Mouse (Mus musculus) fat pad, adult 2 months (tissue): ENCODE measurements around the gene Gba2.
"Not testable (repeated sequence)": the region's sequence is repeated elsewhere in the genome, so short reads cannot be mapped to it uniquely, and the experiment has no call there.

ENCODE experiments used
- DNase-seq: peaks from one replicate; pipeline ENCODE4 v3.0.0-alpha.2; 2011; ENCODE audit warnings: low read depth, low spot score; ENCODE audit errors: extremely low read depth

The Gba2 gene

DNA sequence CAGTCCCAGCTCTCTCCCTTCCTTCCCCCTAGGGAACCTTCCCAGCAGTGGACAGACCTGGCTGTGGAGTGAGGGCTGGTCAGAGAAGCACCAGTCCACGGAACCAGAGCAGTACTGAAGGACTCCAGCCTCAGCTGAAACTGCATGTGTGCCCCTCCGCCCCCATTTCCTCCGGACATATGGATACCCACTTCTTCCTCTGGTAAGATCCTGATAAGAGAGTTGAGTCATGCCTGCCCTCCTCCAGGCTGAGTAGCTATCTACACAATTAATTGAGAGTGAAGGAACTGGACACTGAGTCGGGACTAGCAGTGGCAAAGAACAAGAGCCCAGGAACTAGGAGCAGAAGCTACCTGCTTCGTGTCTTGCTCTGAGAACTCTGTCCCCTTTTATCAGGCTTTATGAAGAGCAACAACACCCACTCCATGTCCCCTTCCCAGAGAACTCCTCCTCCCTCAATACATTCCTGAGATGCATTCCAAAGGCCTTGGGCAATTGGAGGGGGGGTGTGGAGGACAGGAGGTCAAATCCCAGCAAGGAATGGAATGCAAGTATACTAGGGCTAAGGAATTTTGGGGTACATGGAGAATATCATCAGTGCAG lies 20.5 kb downstream of the Gba2 start:
- no peak for DNase-seq

GRCm38 (mm10) chr4:43555926-43556325 lies 22.7 kb downstream of the Gba2 start:
- DNase-seq: no peak

GRCm38 (mm10) chr4:43553891-43554290 lies 24.8 kb downstream of the Gba2 start:
- no peak for DNase-seq

DNA sequence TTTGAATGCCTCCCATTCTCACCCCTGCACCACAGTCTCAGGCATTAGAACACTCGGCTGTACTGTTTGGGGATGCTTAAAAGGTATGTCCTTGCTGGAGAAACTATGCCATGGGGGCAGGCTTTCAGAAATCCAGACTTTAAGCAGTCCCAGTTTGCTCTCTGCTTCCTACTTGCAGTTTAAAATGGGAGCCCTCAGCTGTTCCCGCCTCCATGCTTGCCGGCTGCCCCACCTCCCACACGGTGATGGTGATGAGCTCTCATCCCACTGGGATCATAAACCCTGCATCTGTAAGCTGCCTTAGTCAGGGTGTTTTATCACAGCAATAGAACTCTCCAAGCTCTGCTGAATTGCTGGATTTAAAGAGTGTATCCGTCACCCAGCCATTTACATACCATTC lies 26.2 kb downstream of the Gba2 start:
- no peak for DNase-seq

- not testable (repeated sequence) for DNase-seq
These were observed 26.8 kb downstream of the Gba2 start for GRCm38 (mm10) chr4:43551854-43552253.

- no peak for DNase-seq
These were observed 29.6 kb downstream of the Gba2 start for GRCm38 (mm10) chr4:43549055-43549454.

GRCm38 (mm10) chr4:43547160-43547559 lies 31.5 kb downstream of the Gba2 start:
- DNase-seq: no peak

GRCm38 (mm10) chr4:43546375-43547047 lies 32.2 kb downstream of the Gba2 start:
- DNase-seq: no peak

DNA sequence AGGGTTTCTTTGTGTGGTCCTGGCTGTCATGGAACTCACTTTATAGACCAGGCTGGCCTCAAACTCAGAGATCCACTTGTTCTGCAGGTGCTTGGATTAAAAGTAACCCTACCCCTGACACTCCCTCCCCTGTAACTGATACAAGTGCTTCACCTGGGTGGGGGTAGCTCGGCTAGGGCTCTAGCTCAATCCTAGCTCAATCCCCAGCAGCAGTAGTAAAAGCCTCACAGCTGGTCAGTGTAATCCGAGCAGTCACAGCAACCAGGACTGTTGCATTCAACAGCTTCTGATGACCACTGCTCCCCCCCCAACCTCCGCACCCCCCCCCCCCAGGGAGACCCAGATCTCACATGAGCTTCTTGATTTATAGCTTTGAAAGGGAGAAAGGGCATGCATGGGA lies 36.6 kb downstream of the Gba2 start:
- no peak for DNase-seq

- DNase-seq: no peak
These were observed 42.6 kb downstream of the Gba2 start for GRCm38 (mm10) chr4:43536031-43536430.

- no peak for DNase-seq
These were observed 43.0 kb downstream of the Gba2 start for GRCm38 (mm10) chr4:43535628-43536027.

GRCm38 (mm10) chr4:43533270-43533669 lies 45.4 kb downstream of the Gba2 start:
- DNase-seq: no peak

- DNase-seq: no peak
These were observed 48.1 kb downstream of the Gba2 start for GRCm38 (mm10) chr4:43530581-43530980.

- no peak for DNase-seq
These were observed 48.6 kb downstream of the Gba2 start for GRCm38 (mm10) chr4:43530081-43530501.

DNA sequence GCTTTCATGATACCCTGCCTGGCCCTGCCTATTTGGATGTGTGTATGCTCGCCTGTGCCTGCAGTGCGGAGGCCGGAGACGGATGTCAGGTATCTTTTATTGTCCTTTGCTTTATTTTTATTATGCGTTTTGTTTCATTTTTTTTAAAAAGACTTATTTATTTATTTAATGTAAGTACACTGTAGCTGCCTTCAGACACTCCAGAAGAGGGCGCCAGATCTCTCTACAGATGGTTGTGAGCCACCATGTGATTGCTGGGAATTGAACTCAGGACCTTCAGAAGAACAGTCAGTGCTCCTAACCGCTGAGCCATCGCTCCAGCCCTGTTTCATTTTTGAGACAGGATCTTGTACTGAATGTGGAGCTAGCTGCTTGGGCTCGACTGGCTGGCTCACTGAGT lies 50.2 kb downstream of the Gba2 start:
- DNase-seq: no peak

DNA sequence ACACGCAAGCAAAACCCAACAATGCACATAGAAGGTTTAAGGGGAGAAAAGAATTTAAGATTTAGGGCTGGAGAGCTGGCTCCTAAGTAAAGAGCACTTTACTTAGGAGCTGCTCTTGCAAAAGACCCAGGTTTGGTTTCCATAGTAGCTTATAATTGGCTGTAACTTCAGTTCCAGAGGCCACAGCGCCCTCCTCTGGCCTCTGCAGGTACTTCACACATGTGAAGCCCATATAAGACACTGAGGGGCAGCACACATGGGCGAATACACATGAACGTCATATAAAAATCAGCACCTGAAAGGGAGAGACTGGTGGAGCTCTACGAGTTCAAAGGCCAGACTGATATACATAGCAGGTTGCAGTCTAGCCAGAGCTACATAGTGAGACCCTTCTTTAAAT lies 50.8 kb downstream of the Gba2 start:
- DNase-seq: no peak

DNA sequence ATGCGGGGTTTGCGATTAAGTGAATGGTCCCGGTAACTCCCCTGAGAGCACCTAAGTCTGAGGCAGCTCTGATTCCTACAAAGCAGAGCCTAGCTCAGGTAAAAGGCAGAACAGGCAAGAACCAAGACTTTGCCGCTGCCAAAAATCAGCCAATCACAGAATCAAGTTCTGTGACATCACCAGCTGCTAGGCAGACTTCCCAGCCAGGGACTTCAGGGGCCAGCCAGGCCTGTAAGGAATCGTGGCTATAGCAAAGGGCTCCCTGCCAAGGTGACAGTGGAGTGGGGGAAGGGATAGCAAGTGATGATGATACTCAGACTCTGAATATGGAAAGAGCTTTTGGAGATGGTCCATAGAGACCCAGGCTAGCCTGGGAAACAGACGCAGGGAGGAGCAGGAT lies 58.7 kb downstream of the Gba2 start:
- no peak for DNase-seq

- no peak for DNase-seq
These were observed 59.1 kb downstream of the Gba2 start for GRCm38 (mm10) chr4:43519551-43519950.
